Mouse (Mus musculus) olfactory bulb, adult 2 months (tissue): Measurements from ENCODE around the gene Stat2. TPM values are rescaled to one million over a fixed set of nuclear protein-coding genes. Genes with fewer than 3 reads are reported as not detected.

Experiments used
- H3K27ac ChIP-seq: fragments of 200-500 bp; 2 replicates; pipeline ENCODE4 v1.5.1; 2012; ENCODE audit warnings: low read depth, low read length; ENCODE audit not compliant: insufficient read depth
- H3K4me1 ChIP-seq: fragments of 200-500 bp; 2 replicates; pipeline ENCODE4 v1.6.1; 2012; ENCODE audit warnings: low read length; ENCODE audit not compliant: control insufficient read depth, insufficient read depth
- H3K4me3 ChIP-seq: fragments of 200-500 bp; 2 replicates; pipeline ENCODE4 v1.5.1; 2012; ENCODE audit warnings: mild to moderate bottlenecking, low read depth, low read length, moderate library complexity; ENCODE audit not compliant: insufficient read depth
- CTCF ChIP-seq: fragments of 200-500 bp; IDR thresholded peaks from 2 replicates; pipeline ENCODE4 v1.5.1; 2012; ENCODE audit warnings: low read depth, mild to moderate bottlenecking, low read length, moderate library complexity; ENCODE audit not compliant: insufficient read depth
- POLR2A ChIP-seq: fragments of 200-500 bp; IDR thresholded peaks from 2 replicates; pipeline ENCODE4 v1.6.1; 2012; ENCODE audit warnings: mild to moderate bottlenecking, low read depth, low read length, moderate library complexity; ENCODE audit not compliant: insufficient read depth
- WGBS: fragments of 180-500 bp; shearing (Covaris S2); methylation state at CpG from one replicate; pipeline ENCODE4 v1.1.7; 2018; 5-methylcytosine and 5-hydroxymethylcytosine counted together
- polyA plus RNA-seq: library from polyadenylated mRNA; stranded (reverse); fragments of >200 nt; gene quantifications from 2 replicates; pipeline ENCODE4 v1.2.4, GENCODE M21; 2012; ENCODE audit warnings: low replicate concordance; ENCODE audit not compliant: missing spikeins, insufficient read depth, insufficient read length

Gene Stat2
- polyA plus RNA-seq, 1 experiment: not detected

DNA sequence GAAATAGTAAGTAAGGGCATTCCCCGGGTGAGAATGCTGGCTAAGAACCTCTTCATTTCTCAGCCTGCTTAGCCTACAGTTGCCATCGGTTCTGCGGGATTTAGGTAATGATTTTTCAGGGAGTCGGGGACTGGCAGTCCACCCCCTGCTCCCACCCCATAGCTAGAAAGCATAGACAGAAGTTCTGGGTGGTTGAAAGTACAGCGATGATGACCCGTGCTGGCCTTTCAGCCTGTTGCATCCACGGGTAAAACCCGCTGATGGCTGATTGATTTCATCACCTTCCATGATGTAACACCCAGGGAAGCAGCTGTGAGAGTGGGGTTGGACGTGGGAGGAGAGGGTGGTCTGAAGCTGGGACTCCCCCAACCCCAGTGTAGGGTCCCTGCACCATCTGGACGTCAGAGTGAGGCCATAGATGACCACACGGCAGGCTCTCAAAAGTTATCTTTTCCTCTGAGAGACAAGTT is 28.4 kb downstream of the Stat2 start, which contains the start of gene Il23a:
TSS of gene Il23a (minus strand) at position 51 of the 470 bp plus-strand sequence.
- peaks cover 3% of the 10 kb centered on the region; the same call in 1 of the 2 replicates for H3K4me1 ChIP-seq
- WGBS: 83% methylated on average over 11 of the region's 11 CpGs

GRCm38 (mm10) chr10:128302357-128302756 is 32.0 kb downstream of the Stat2 start:
- WGBS: 28% methylated on average over 3 of the region's 3 CpGs
- peak overlapping the region; percentile 96 for H3K27ac ChIP-seq
- peak overlapping the region; percentile 76 for H3K4me3 ChIP-seq
- H3K4me1 ChIP-seq: peaks cover 9% of the 10 kb centered on the region
- TF ChIP-seq CTCF (no peak), POLR2A (no peak)

More for the DNA sequence above, 28.4 kb downstream of the Stat2 start, which contains the start of gene Il23a:
- Histone ChIP-seq H3K27ac (no peak within 1 kb of the TSS), H3K4me3 (no peak within 1 kb of the TSS)
- TF ChIP-seq POLR2A (no peak), CTCF (no peak)

GRCm38 (mm10) chr10:128302785-128303125 is 32.4 kb downstream of the Stat2 start:
- TF ChIP-seq POLR2A (no peak), CTCF (no peak)
- WGBS: under 1% methylated on average over 9 of the region's 9 CpGs
- Histone ChIP-seq H3K4me1 (peaks cover 9% of the 10 kb centered on the region), H3K27ac (peak overlapping the region; percentile 96), H3K4me3 (peak overlapping the region; percentile 76)

GRCm38 (mm10) chr10:128303126-128304021 is 33.0 kb downstream of the Stat2 start, which contains the start of gene Pan2:
Pan2 (plus strand) TSS chr10:128303335.
- peak within 1 kb of the TSS; percentile 76 for H3K4me3 ChIP-seq
- peak within 1 kb of the TSS; percentile 98 for H3K27ac ChIP-seq
- TF ChIP-seq CTCF (no peak), POLR2A (peak; percentile 46)
- peaks cover 9% of the 10 kb centered on the region for H3K4me1 ChIP-seq
- WGBS: under 1% methylated on average over 37 of the region's 37 CpGs

- TF ChIP-seq CTCF: no peak
- TF ChIP-seq POLR2A: no peak
- no peak overlapping the region for H3K4me3 ChIP-seq
- H3K4me1 ChIP-seq: peaks cover 4% of the 10 kb centered on the region; the same call in 1 of the 2 replicates
- no peak overlapping the region for H3K27ac ChIP-seq
- WGBS: 88% methylated on average over 7 of the region's 7 CpGs
Measured at GRCm38 (mm10) chr10:128309654-128310053, 39.3 kb downstream of the Stat2 start.

- Histone ChIP-seq H3K4me3 (no peak overlapping the region), H3K27ac (no peak overlapping the region), H3K4me1 (peaks cover 4% of the 10 kb centered on the region; the same call in 1 of the 2 replicates)
- TF ChIP-seq POLR2A (no peak), CTCF (no peak)
- WGBS: 28% methylated on average over 11 of the region's 11 CpGs
Measured at GRCm38 (mm10) chr10:128310177-128310576, 39.8 kb downstream of the Stat2 start.

DNA sequence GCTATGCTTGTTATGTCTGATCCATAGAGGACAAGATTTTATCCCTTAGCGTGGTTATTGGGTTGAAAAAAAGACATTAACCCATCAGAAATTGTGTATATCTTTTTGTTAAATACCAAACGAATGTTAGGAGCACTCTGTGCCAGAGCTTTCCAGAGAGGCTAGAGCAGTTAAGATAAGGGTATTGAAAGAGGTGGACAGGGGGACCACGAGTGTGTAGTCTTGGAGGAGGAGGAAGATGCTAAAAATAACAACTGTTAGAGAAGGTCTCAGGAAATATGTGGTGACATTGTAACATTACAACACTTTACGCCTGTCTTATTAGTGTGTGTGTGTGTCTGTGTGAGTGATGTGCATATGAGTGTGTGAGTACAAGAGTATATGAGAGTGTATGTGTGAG is 40.5 kb downstream of the Stat2 start:
- Histone ChIP-seq H3K4me1 (peaks cover 4% of the 10 kb centered on the region; the same call in 1 of the 2 replicates), H3K4me3 (no peak overlapping the region), H3K27ac (no peak overlapping the region)
- no peak for TF ChIP-seq POLR2A
- no peak for TF ChIP-seq CTCF
- WGBS: 71% methylated on average over 4 of the region's 4 CpGs

GRCm38 (mm10) chr10:128315578-128315977 is 45.2 kb downstream of the Stat2 start:
- WGBS: 95% methylated on average over 8 of the region's 8 CpGs
- no peak overlapping the region for H3K4me3 ChIP-seq
- H3K27ac ChIP-seq: no peak overlapping the region
- no peaks in the 10 kb centered on the region for H3K4me1 ChIP-seq
- TF ChIP-seq CTCF: no peak
- no peak for TF ChIP-seq POLR2A

DNA sequence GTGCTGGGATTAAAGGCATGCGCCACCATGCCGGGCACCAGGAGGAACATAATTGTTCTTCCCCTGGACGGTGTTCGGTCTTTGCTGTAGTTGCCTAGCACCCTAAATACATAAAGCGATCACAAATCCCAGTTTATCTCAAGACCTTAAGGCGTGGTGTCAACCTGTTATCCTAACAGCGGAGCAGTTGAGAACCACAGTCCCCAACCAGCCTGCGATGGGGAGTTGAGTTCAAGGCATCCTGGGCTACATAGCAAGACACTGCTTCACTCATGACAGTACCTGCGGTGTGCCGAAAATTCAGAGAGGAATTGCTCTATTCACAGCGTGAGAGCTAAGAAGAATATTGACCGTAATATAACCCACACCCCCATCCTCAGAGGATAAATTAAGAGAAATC is 51.3 kb downstream of the Stat2 start:
- H3K4me1 ChIP-seq: peaks cover 14% of the 10 kb centered on the region
- H3K27ac ChIP-seq: no peak overlapping the region
- WGBS: 55% methylated on average over 12 of the region's 12 CpGs
- H3K4me3 ChIP-seq: no peak overlapping the region; the same call in 1 of the 2 replicates
- TF ChIP-seq POLR2A (no peak), CTCF (no peak)
